Mouse (Mus musculus) neural tube, embryonic 12.5 days (tissue): ENCODE measurements at regions not wholly inside any gene's neighbourhood (a gene's known extent, or its start where the extent isn't known, plus 50 kb on each side); places are given as distances from the start of the nearest gene placed in this dataset.

Source experiments
- ATAC-seq: fragments of 200-750 bp; cut with Nextera tagmentation; 2 replicates; pipeline ENCODE4 v1.8.0; 2017; ENCODE audit warnings: low read depth, mild to moderate bottlenecking, moderate TSS enrichment, moderate library complexity; ENCODE audit not compliant: low FRiP score
- H3K27ac ChIP-seq: fragments of 300-500 bp; sonication (generic); 2 replicates; pipeline ENCODE4 v1.5.1; 2016
- H3K27me3 ChIP-seq: fragments of 300-500 bp; sonication (generic); replicated peaks from 2 replicates; pipeline ENCODE4 v1.6.1; 2016; ENCODE audit warnings: mild to moderate bottlenecking
- H3K36me3 ChIP-seq: fragments of 300-500 bp; sonication (generic); 2 replicates; pipeline ENCODE4 v1.6.1; 2016; ENCODE audit warnings: mild to moderate bottlenecking
- H3K4me1 ChIP-seq: fragments of 300-500 bp; sonication (generic); 2 replicates; pipeline ENCODE4 v1.6.1; 2016
- H3K4me2 ChIP-seq: fragments of 300-500 bp; sonication (generic); replicated peaks from 2 replicates; pipeline ENCODE4 v1.6.1; 2016; ENCODE audit warnings: mild to moderate bottlenecking
- H3K4me3 ChIP-seq: fragments of 300-500 bp; sonication (generic); 2 replicates; pipeline ENCODE4 v1.5.1; 2016
- H3K9ac ChIP-seq: fragments of 300-500 bp; sonication (generic); 2 replicates; pipeline ENCODE4 v1.6.1; 2016; ENCODE audit warnings: mild to moderate bottlenecking
- H3K9me3 ChIP-seq: fragments of 300-500 bp; sonication (generic); 2 replicates; pipeline ENCODE4 v1.6.1; 2016; ENCODE audit warnings: mild to moderate bottlenecking
- WGBS: fragments of 180-500 bp; shearing (Covaris S2); methylation state at CpG from one replicate; pipeline ENCODE4 v1.1.7; 2016; 5-methylcytosine and 5-hydroxymethylcytosine counted together

- H3K9ac ChIP-seq: no peak overlapping the region
- no peaks in the 10 kb centered on the region for H3K36me3 ChIP-seq
- 50% methylated on average over 8 of the region's 8 CpGs for WGBS
- H3K4me1 ChIP-seq: no peaks in the 10 kb centered on the region
- H3K4me2 ChIP-seq: no peak overlapping the region
- H3K27me3 ChIP-seq: no peaks in the 10 kb centered on the region
- no peak overlapping the region for H3K27ac ChIP-seq
- 0 out of 2 replicates have a peak, but pooled peaks have one; percentile 21 for ATAC-seq
- H3K9me3 ChIP-seq: no peaks in the 10 kb centered on the region
- H3K4me3 ChIP-seq: no peak overlapping the region
Measured at GRCm38 (mm10) chr4:91180241-91181096, 220.1 kb downstream of the Elavl2 start.

DNA sequence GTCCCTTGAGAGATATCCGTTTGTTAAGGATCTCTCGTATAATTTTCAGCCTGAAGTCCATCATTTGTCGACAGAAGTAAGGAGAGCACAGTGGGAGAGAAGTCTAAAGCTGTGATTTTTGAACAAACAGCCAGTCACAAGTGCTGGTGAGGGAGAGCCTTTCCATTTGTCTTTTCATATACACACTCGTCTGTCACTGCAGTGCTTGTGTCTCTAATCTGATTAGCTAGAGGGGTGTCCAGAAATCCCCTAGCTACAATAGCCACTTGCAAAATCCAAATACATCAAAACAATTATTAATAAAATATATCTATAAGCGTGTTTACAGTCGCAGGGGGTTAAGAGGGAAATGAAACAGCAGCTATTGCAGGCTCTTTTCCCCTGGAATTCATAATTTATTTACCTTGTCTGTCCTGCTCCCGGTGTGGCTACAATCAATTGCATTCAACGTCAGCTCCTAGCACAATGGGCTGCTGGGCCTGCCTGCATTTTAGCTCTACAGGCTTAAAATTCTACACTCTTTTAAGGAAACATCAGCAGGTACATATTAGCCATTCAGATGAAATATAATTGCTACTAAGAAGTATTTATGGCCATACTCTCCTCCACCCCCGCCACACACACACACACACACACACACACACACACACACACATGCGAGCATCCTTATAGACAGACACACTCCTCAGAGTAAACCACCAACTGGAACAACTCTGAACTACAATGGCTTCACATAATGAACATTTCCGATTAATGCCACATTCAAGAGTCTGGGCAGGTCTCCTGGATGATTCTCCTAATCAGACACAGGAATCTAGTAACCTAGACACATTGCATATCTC, 236.1 kb downstream of the Elavl2 start:
- no peak overlapping the region for H3K27ac ChIP-seq
- H3K4me2 ChIP-seq: no peak overlapping the region
- 0 out of 2 replicates have a peak, but pooled peaks have one; percentile 37 for ATAC-seq
- no peaks in the 10 kb centered on the region for H3K4me1 ChIP-seq
- H3K9me3 ChIP-seq: no peaks in the 10 kb centered on the region
- H3K36me3 ChIP-seq: no peaks in the 10 kb centered on the region
- H3K27me3 ChIP-seq: no peaks in the 10 kb centered on the region
- no peak overlapping the region for H3K9ac ChIP-seq
- H3K4me3 ChIP-seq: no peak overlapping the region
- 65% methylated on average over 11 of the region's 11 CpGs for WGBS

- H3K9ac ChIP-seq: no peak overlapping the region
- no peak overlapping the region for H3K4me2 ChIP-seq
- H3K36me3 ChIP-seq: no peaks in the 10 kb centered on the region
- no peak overlapping the region for H3K4me3 ChIP-seq
- no peak overlapping the region for H3K27ac ChIP-seq
- H3K27me3 ChIP-seq: no peaks in the 10 kb centered on the region
- no peaks in the 10 kb centered on the region for H3K9me3 ChIP-seq
- ATAC-seq: no peak
- 80% methylated on average over 7 of the region's 7 CpGs for WGBS
- no peaks in the 10 kb centered on the region for H3K4me1 ChIP-seq
Measured at GRCm38 (mm10) chr4:91157047-91157446, 243.5 kb downstream of the Elavl2 start.

- no peaks in the 10 kb centered on the region for H3K27me3 ChIP-seq
- no peak overlapping the region for H3K4me3 ChIP-seq
- H3K4me2 ChIP-seq: no peak overlapping the region
- no peak for ATAC-seq
- H3K36me3 ChIP-seq: no peaks in the 10 kb centered on the region
- 76% methylated on average over 7 of the region's 7 CpGs for WGBS
- H3K4me1 ChIP-seq: no peaks in the 10 kb centered on the region
- H3K27ac ChIP-seq: no peak overlapping the region
- no peaks in the 10 kb centered on the region for H3K9me3 ChIP-seq
- H3K9ac ChIP-seq: no peak overlapping the region
Measured at GRCm38 (mm10) chr4:91144666-91145065, 255.9 kb downstream of the Elavl2 start.

DNA sequence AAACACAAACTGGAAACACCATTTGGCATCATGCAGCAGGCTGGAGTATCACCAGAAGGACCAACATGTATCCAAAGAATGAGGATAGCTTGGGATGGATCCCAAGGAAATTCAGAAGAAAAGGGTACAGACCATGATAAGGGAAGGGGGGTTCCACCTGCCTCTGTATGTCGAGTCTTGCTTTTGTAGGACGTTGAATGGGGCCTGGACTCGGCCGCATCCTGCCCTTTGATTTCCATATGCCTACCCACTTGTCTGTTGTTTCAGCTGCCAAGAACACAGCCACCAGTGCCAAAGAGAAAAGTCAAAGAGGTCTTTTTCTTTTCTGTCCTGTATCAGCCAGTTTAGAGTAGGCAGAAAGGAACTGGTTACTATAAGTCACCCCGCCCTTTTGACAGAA, 256.7 kb downstream of the Elavl2 start:
- WGBS: 74% methylated on average over 5 of the region's 5 CpGs
- no peaks in the 10 kb centered on the region for H3K9me3 ChIP-seq

DNA sequence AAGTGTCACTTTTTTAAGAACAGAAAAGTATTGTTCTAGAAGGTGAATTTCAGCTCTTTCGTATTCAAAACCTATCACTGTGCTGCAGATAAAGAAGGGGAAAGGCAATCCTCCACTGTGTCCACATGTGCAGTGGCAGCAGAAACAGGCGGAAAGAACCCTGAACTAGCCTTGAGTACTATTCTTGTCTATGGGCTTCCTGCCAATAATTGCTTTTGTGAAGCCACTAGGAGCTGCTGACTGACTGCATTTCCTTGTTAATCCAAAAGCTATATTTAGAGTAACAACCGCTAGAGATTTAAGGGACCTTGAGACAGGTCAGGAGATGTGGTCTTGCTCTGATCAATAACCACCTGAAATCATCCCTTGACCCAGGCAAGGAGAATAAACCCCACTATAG, 265.3 kb downstream of the Elavl2 start:
- H3K27me3 ChIP-seq: no peaks in the 10 kb centered on the region
- H3K9ac ChIP-seq: no peak overlapping the region
- no peaks in the 10 kb centered on the region for H3K36me3 ChIP-seq
- ATAC-seq: no peak
- no peak overlapping the region for H3K27ac ChIP-seq
- H3K4me1 ChIP-seq: no peaks in the 10 kb centered on the region
- no peak overlapping the region for H3K4me2 ChIP-seq
- H3K4me3 ChIP-seq: no peak overlapping the region
- 83% methylated on average over 3 of the region's 3 CpGs for WGBS
- H3K9me3 ChIP-seq: no peaks in the 10 kb centered on the region

More for the DNA sequence above, 256.7 kb downstream of the Elavl2 start:
- Histone ChIP-seq H3K36me3 (no peaks in the 10 kb centered on the region), H3K27ac (no peak overlapping the region), H3K27me3 (no peaks in the 10 kb centered on the region), H3K4me3 (no peak overlapping the region), H3K4me2 (no peak overlapping the region), H3K4me1 (no peaks in the 10 kb centered on the region), H3K9ac (no peak overlapping the region)
- ATAC-seq: no peak

DNA sequence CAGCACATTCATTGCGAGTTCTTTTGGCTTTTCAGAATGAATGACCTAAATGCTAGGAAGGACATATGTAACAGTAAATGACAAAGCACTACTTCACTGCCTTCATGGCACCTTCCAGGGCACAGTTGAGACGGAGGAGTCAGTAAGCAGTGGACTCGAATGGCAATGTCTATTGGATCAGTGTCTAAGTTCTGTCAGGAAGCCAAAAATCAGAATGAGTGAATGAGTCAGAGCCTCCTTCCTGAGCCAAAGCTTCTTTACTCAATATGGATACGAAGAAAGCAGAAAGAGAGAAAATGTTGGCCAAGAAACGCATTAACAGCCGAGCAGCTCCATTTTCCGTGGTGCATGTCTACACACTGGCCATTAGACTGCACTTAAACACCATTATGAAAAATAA, 268.3 kb downstream of the Elavl2 start:
- 86% methylated on average over 7 of the region's 7 CpGs for WGBS
- Histone ChIP-seq H3K9ac (no peak overlapping the region), H3K4me2 (no peak overlapping the region)

GRCm38 (mm10) chr4:91120277-91120676, 280.3 kb downstream of the Elavl2 start:
- H3K4me1 ChIP-seq: no peaks in the 10 kb centered on the region
- no peak overlapping the region for H3K9ac ChIP-seq
- 87% methylated on average over 4 of the region's 4 CpGs for WGBS

More for the DNA sequence above, 268.3 kb downstream of the Elavl2 start:
- H3K27me3 ChIP-seq: no peaks in the 10 kb centered on the region
- H3K36me3 ChIP-seq: no peaks in the 10 kb centered on the region
- no peaks in the 10 kb centered on the region for H3K9me3 ChIP-seq
- no peaks in the 10 kb centered on the region for H3K4me1 ChIP-seq
- no peak overlapping the region for H3K27ac ChIP-seq
- no peak for ATAC-seq
- H3K4me3 ChIP-seq: no peak overlapping the region

GRCm38 (mm10) chr4:91116807-91117609, 283.6 kb downstream of the Elavl2 start:
- no peak overlapping the region for H3K4me2 ChIP-seq
- WGBS: 80% methylated on average over 5 of the region's 5 CpGs
- no peak overlapping the region for H3K4me3 ChIP-seq
- ATAC-seq: no peak
- H3K27me3 ChIP-seq: no peaks in the 10 kb centered on the region
- H3K36me3 ChIP-seq: no peaks in the 10 kb centered on the region
- no peak overlapping the region for H3K27ac ChIP-seq
- no peak overlapping the region for H3K9ac ChIP-seq
- no peaks in the 10 kb centered on the region for H3K9me3 ChIP-seq
- no peaks in the 10 kb centered on the region for H3K4me1 ChIP-seq

More at GRCm38 (mm10) chr4:91120277-91120676, 280.3 kb downstream of the Elavl2 start:
- H3K27me3 ChIP-seq: no peaks in the 10 kb centered on the region
- H3K9me3 ChIP-seq: no peaks in the 10 kb centered on the region
- no peaks in the 10 kb centered on the region for H3K36me3 ChIP-seq
- H3K4me2 ChIP-seq: no peak overlapping the region
- ATAC-seq: no peak
- H3K27ac ChIP-seq: no peak overlapping the region
- H3K4me3 ChIP-seq: no peak overlapping the region

- WGBS: 81% methylated on average over 11 of the region's 11 CpGs
- no peak overlapping the region for H3K9ac ChIP-seq
- no peaks in the 10 kb centered on the region for H3K27me3 ChIP-seq
- H3K4me3 ChIP-seq: no peak overlapping the region
- H3K9me3 ChIP-seq: no peaks in the 10 kb centered on the region
- no peaks in the 10 kb centered on the region for H3K36me3 ChIP-seq
- no peak for ATAC-seq
- no peaks in the 10 kb centered on the region for H3K4me1 ChIP-seq
- no peak overlapping the region for H3K4me2 ChIP-seq
- no peak overlapping the region for H3K27ac ChIP-seq
Measured at GRCm38 (mm10) chr4:91111684-91112681, 288.6 kb downstream of the Elavl2 start.

DNA sequence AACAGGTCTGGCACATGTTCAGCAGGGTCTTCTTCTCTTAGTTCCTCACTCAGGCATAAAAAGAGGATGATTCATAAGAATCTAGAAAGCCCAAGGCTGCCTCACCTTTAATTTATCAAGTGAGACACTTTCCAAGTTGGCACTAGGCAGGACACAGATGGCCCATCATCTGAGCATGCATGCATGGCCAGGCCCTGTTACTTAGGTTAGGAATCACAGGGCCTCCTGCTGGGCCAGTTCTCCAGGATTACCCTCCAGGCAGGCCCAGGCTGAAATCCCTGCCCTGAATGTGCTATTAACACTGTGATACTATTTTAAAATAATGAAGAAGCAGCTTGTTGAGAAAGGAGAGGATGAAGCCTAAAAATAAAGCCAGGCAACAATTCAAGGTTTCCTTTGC, 304.5 kb downstream of the Elavl2 start:
- no peak overlapping the region for H3K9ac ChIP-seq
- no peaks in the 10 kb centered on the region for H3K36me3 ChIP-seq
- H3K4me2 ChIP-seq: no peak overlapping the region
- ATAC-seq: no peak
- H3K4me1 ChIP-seq: no peaks in the 10 kb centered on the region
- no peaks in the 10 kb centered on the region for H3K9me3 ChIP-seq
- H3K27ac ChIP-seq: no peak overlapping the region
- no peak overlapping the region for H3K4me3 ChIP-seq
- H3K27me3 ChIP-seq: no peaks in the 10 kb centered on the region
